Mouse (Mus musculus): ENCODE measurements around the gene Zfand3.

Gene Zfand3

GRCm38 (mm10) chr17:30147897-30148296 lies 143.4 kb downstream of the Zfand3 start:
- no peak for DNase-seq (ENCODE audit: low read depth, low spot score)

GRCm38 (mm10) chr17:30148320-30148719 lies 143.8 kb downstream of the Zfand3 start:
- DNase-seq (ENCODE audit: low read depth, low spot score) = no peak

GRCm38 (mm10) chr17:30149911-30150310 lies 145.4 kb downstream of the Zfand3 start:
- DNase-seq (ENCODE audit: low read depth, low spot score) = no peak

- no peak for DNase-seq (ENCODE audit: low read depth, low spot score)
These were observed 149.6 kb downstream of the Zfand3 start for GRCm38 (mm10) chr17:30154144-30154543.

- DNase-seq (ENCODE audit: low read depth, low spot score) = no peak
These were observed 150.3 kb downstream of the Zfand3 start for GRCm38 (mm10) chr17:30154861-30155260.

GRCm38 (mm10) chr17:30155411-30155925 lies 150.9 kb downstream of the Zfand3 start:
- no peak for DNase-seq (ENCODE audit: low read depth, low spot score)

- DNase-seq (ENCODE audit: low read depth, low spot score) = peak; percentile 22
These were observed 154.0 kb downstream of the Zfand3 start for GRCm38 (mm10) chr17:30158419-30159108.

- DNase-seq (ENCODE audit: low read depth, low spot score) = peak; percentile 30
These were observed 154.8 kb downstream of the Zfand3 start for GRCm38 (mm10) chr17:30159341-30159740.

GRCm38 (mm10) chr17:30160823-30161432 lies 156.4 kb downstream of the Zfand3 start:
- DNase-seq (ENCODE audit: low read depth, low spot score) = no peak

- no peak for DNase-seq (ENCODE audit: low read depth, low spot score)
These were observed 158.4 kb downstream of the Zfand3 start for GRCm38 (mm10) chr17:30162983-30163382.

- no peak for DNase-seq (ENCODE audit: low read depth, low spot score)
These were observed 159.3 kb downstream of the Zfand3 start for GRCm38 (mm10) chr17:30163793-30164192.

- DNase-seq (ENCODE audit: low read depth, low spot score) = no peak
These were observed 160.3 kb downstream of the Zfand3 start for GRCm38 (mm10) chr17:30164818-30165217.

- no peak for DNase-seq (ENCODE audit: low read depth, low spot score)
These were observed 172.9 kb downstream of the Zfand3 start for GRCm38 (mm10) chr17:30177435-30177834.

- no peak for DNase-seq (ENCODE audit: low read depth, low spot score)
These were observed 173.9 kb downstream of the Zfand3 start for GRCm38 (mm10) chr17:30178402-30178801.

GRCm38 (mm10) chr17:30180197-30180596 lies 175.7 kb downstream of the Zfand3 start:
- DNase-seq (ENCODE audit: low read depth, low spot score) = no peak

- no peak for DNase-seq (ENCODE audit: low read depth, low spot score)
These were observed 177.0 kb downstream of the Zfand3 start for GRCm38 (mm10) chr17:30181554-30181953.

GRCm38 (mm10) chr17:30182063-30182462 lies 177.5 kb downstream of the Zfand3 start:
- DNase-seq (ENCODE audit: low read depth, low spot score) = peak; percentile 49

GRCm38 (mm10) chr17:30183561-30183960 lies 179.0 kb downstream of the Zfand3 start:
- no peak for DNase-seq (ENCODE audit: low read depth, low spot score)

GRCm38 (mm10) chr17:30187154-30187553 lies 182.6 kb downstream of the Zfand3 start:
- no peak for DNase-seq (ENCODE audit: low read depth, low spot score)

- no peak for DNase-seq (ENCODE audit: low read depth, low spot score)
These were observed 183.0 kb downstream of the Zfand3 start for GRCm38 (mm10) chr17:30187581-30187980.

- no peak for DNase-seq (ENCODE audit: low read depth, low spot score)
These were observed 183.8 kb downstream of the Zfand3 start for GRCm38 (mm10) chr17:30188031-30188981.

GRCm38 (mm10) chr17:30191097-30191640 lies 186.6 kb downstream of the Zfand3 start:
- no peak for DNase-seq (ENCODE audit: low read depth, low spot score)

Measured in CD4-positive, CD25-positive, alpha-beta regulatory T cell, adult 2 months (primary cell).